In the genomic region with DNA sequence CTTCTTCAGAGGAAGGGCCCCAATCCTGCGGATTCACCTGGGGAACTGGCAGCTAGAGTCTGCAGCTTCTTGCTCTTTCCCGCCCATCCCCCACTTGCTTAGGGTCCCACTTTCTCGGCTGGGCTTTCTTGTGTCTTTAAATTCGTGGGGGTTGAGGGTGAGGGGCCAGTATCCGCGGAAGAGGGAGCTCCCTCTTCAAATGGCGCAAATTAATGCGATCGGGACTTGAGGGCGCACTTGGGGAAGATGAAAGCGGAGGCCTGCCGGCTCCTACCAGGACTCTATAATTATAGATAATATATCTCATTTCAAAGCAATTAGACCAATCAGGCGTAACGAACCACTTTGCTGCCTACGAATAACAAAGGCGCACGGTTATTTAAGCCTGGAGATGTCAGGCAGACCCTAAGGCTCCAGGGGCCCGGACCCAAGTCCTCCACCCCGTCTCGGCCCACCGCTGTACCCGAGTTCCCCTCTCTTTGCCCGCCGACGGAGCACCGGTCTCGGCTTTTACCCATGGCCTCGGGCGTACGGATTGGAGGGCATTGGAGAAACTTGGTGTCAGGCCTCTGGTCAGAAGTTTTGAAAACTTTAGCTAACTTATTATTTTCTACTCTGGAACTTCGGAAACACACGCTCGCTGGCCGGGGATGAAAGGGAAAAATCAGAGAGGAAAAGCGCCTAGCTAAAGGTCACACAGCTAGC, we compare ENCODE assay signal across 18 mouse cellular contexts. TPM values are rescaled to one million over a fixed set of nuclear protein-coding genes. Genes with fewer than 3 reads are reported as not detected.
DNase-seq lines count a peak whose midpoint lies in the region; ATAC-seq and TF ChIP-seq lines count a peak whose summit lies in the region.
"Had no signal": no experiment of that assay in that cellular context is flagged by ENCODE, and none has a peak within 500 bp of the region (broad histone marks: within the 10 kb centered on the region; RNA-seq: fewer than 3 reads in every experiment).

No protein-coding gene starts in this region.

- H3K4me3 ChIP-seq in heart, embryonic 12.5 days, result no peak overlapping the region
- 0 out of 2 replicates have a peak overlapping the region, but pooled peaks have one; percentile 10 for H3K4me3 ChIP-seq in ES-Bruce4 (ENCODE audit: low read depth, low read length)
- 0 out of 2 replicates have a peak overlapping the region, but pooled peaks have one; percentile 2 for H3K4me3 ChIP-seq in limb, embryonic 14.5 days (replicated peaks; ENCODE audit: low read length)
- H3K4me3 ChIP-seq: hindbrain, embryonic 15.5 days; left cerebral cortex, adult 2 months; liver, embryonic 15.5 days had no signal

- H3K4me1 ChIP-seq in heart, embryonic 12.5 days (replicated peaks), result peaks cover 12% of the 10 kb centered on the region
- H3K4me1 ChIP-seq in ES-Bruce4 (ENCODE audit: control insufficient read depth, insufficient read depth, low read length), result no peaks in the 10 kb centered on the region
- H3K4me1 ChIP-seq in limb, embryonic 14.5 days (ENCODE audit: control insufficient read depth, insufficient read depth, low read length), result peaks cover 20% of the 10 kb centered on the region

- ATAC-seq in heart, embryonic 12.5 days (ENCODE audit: insufficient number of reproducible peaks, low FRiP score), result no peak
- no peak for ATAC-seq in limb, embryonic 14.5 days (ENCODE audit: low FRiP score, low read depth)

- DNase-seq in heart, adult 9 months (ENCODE audit: low spot score in 2 of 2), result no peak
- peak; percentile 66 for DNase-seq in embryo, embryonic 9.5 days (ENCODE audit: extremely low spot score)
- DNase-seq in limb, embryonic 14.5 days (ENCODE audit: low spot score), result no peak
- no peak for DNase-seq in frontal cortex, postnatal 14 days (ENCODE audit: low spot score in 2 of 2)
- DNase-seq in left cerebral cortex, adult 18-20 months (ENCODE audit: low spot score in 2 of 2), result no peak
- no peak for DNase-seq in T-cell, adult 2 months (ENCODE audit: low spot score)
- DNase-seq: adrenal gland, postnatal 36 days; cerebellum, adult 11 months; kidney, postnatal 36 days; lung, postnatal 4 days; right cerebral cortex, postnatal 14 days; thymus, postnatal 4 days had no signal

- no peaks in the 10 kb centered on the region for H3K36me3 ChIP-seq in heart, embryonic 12.5 days
- H3K36me3 ChIP-seq in ES-Bruce4 (ENCODE audit: control insufficient read depth, insufficient read depth, low read length, poor library complexity, severe bottlenecking), result no peaks in the 10 kb centered on the region
- H3K36me3 ChIP-seq in limb, embryonic 14.5 days (ENCODE audit: control insufficient read depth, insufficient read depth, low read length), result no peaks in the 10 kb centered on the region
- H3K36me3 ChIP-seq: hindbrain, embryonic 15.5 days; liver, embryonic 15.5 days had no signal

- H3K27ac ChIP-seq in heart, embryonic 12.5 days (ENCODE audit: poor library complexity, severe bottlenecking), result no peak overlapping the region
- H3K27ac ChIP-seq in ES-Bruce4 (ENCODE audit: insufficient read depth, low read length), result no peak overlapping the region
- no peak overlapping the region for H3K27ac ChIP-seq in limb, embryonic 14.5 days (replicated peaks; ENCODE audit: low read depth, low read length)
- H3K27ac ChIP-seq: hindbrain, embryonic 15.5 days; left cerebral cortex, adult 2 months; liver, embryonic 15.5 days had no signal

- H3K9ac ChIP-seq in heart, embryonic 12.5 days, result no peak overlapping the region
- H3K9ac ChIP-seq in ES-Bruce4 (ENCODE audit: low read depth, poor library complexity, severe bottlenecking), result peak overlapping the region; percentile 31; the same call in 1 of the 2 replicates
- no peak overlapping the region for H3K9ac ChIP-seq in limb, embryonic 14.5 days (ENCODE audit: low read depth, low read length, severe bottlenecking)
- H3K9ac ChIP-seq: hindbrain, embryonic 15.5 days; liver, embryonic 15.5 days had no signal

- no peak for TF ChIP-seq CTCF in ES-Bruce4 (IDR thresholded peaks at IDR 0.05; ENCODE audit: low read depth, low read length)

- no peak for TF ChIP-seq EP300 in ES-Bruce4 (IDR thresholded peaks at IDR 0.05; ENCODE audit: insufficient read depth, low read depth, low read length)

- no peak for TF ChIP-seq POLR2A in ES-Bruce4 (IDR thresholded peaks at IDR 0.05; ENCODE audit: insufficient read depth, low read length)
- no peak for TF ChIP-seq POLR2A in limb, embryonic 14.5 days (IDR thresholded peaks at IDR 0.05; ENCODE audit: borderline replicate concordance, extremely low read depth, insufficient read depth, insufficient read length)

- 2% methylated on average over 35 of the region's 35 CpGs for WGBS in heart, embryonic 12.5 days
- 3% methylated on average over 35 of the region's 35 CpGs for WGBS in limb, embryonic 14.5 days

- H3K4me2 ChIP-seq in heart, embryonic 12.5 days, result 0 out of 2 replicates have a peak overlapping the region, but pooled peaks have one; percentile 11
- H3K4me2 ChIP-seq in limb, embryonic 14.5 days (replicated peaks; ENCODE audit: low read depth, low read length, severe bottlenecking), result peak overlapping the region; percentile 84
- H3K4me2 ChIP-seq: heart, embryonic 11.5 days; hindbrain, embryonic 15.5 days; liver, embryonic 15.5 days had no signal

- H3K9me3 ChIP-seq in heart, embryonic 12.5 days (replicated peaks), result peaks cover 8% of the 10 kb centered on the region
- no peaks in the 10 kb centered on the region for H3K9me3 ChIP-seq in ES-Bruce4 (replicated peaks; ENCODE audit: control insufficient read depth, insufficient read depth, low read length, poor library complexity, severe bottlenecking)
- H3K9me3 ChIP-seq in limb, embryonic 14.5 days (ENCODE audit: control insufficient read depth, low read length), result no peaks in the 10 kb centered on the region
- H3K9me3 ChIP-seq: hindbrain, embryonic 15.5 days; liver, embryonic 15.5 days had no signal

- peaks cover 94% of the 10 kb centered on the region for H3K27me3 ChIP-seq in heart, embryonic 12.5 days (replicated peaks)
- peaks cover 38% of the 10 kb centered on the region for H3K27me3 ChIP-seq in ES-Bruce4 (ENCODE audit: control insufficient read depth, insufficient read depth, low read length, poor library complexity, severe bottlenecking)
- H3K27me3 ChIP-seq in limb, embryonic 14.5 days (ENCODE audit: control insufficient read depth, insufficient read depth, low read length), result peaks cover 83% of the 10 kb centered on the region

RNA-seq across cellular contexts. Expression of gene Msx1, which starts 4.4 kb away (rescaled TPM):
- polyA plus RNA-seq in heart, embryonic 12.5 days (2016; fragmentation: Nextera tagmentation; extraction: Ambion mirVana), result 20.4 and 20.6 TPM in 2 replicates
- polyA plus RNA-seq in ES-Bruce4 (2011; ENCODE audit: insufficient read depth, insufficient read length, low read depth, missing spikeins), result 0.68 and 0.72 TPM in 2 replicates
- polyA plus RNA-seq in limb, embryonic 14.5 days (2012; rRNA removed), result 81.2 and 120 TPM in 2 replicates
- polyA plus RNA-seq in limb, embryonic 14.5 days (2014; fragmentation: Nextera tagmentation; extraction: Ambion mirVana), result 122 and 166 TPM in 2 replicates
- total RNA-seq in left cerebral cortex, adult 18-20 months (2021), result 1 to 10 TPM; 4.5 to 4.9 TPM

Comparison
In these comparisons a context has a peak if more than half of its experiments do, and no peak if none do; other contexts are left out.
1. RNA of gene Msx1, which starts 4.4 kb away (polyA plus RNA-seq): 81.2 to 166 TPM in limb, embryonic 14.5 days and 20.4 to 20.6 TPM in heart, embryonic 12.5 days; 0.68 to 0.72 TPM in ES-Bruce4; every median in the first group is over 10 times any median in the second.